Mouse (Mus musculus) megakaryocyte progenitor cell, adult 5-6 weeks (primary cell): Measurements from ENCODE around the gene Tmem101. TPM values are rescaled to one million over a fixed set of nuclear protein-coding genes. Genes with fewer than 3 reads are reported as not detected.
"Not testable (repeated sequence)": the region's sequence is repeated elsewhere in the genome, so short reads cannot be mapped to it uniquely, and the experiment has no call there.

Experiments
- ATAC-seq: replicated peaks from 2 replicates; pipeline ENCODE4 v1.8.0; 2016; ENCODE audit warnings: mild to moderate bottlenecking, moderate TSS enrichment, inconsistent platforms; ENCODE audit not compliant: poor library complexity
- total RNA-seq, 2 experiments: library from RNA; stranded (forward) in 1 of 2; stranded (reverse) in 1 of 2; fragments of 157-497, 149-512 nt in 1 of 2; fragments of 200-1000 nt in 1 of 2; gene quantifications; 2 replicates each; pipeline versions ENCODE4 v1.2.3 to v1.2.4; 2015 to 2017

Tmem101 gene
- total RNA-seq, 2 experiments from 2014 or later: 8.1 to 14.9 TPM

GRCm38 (mm10) chr11:102158024-102158423, 1.8 kb upstream of the Tmem101 start:
- ATAC-seq: not testable (repeated sequence)

- no peak for ATAC-seq
Observed at GRCm38 (mm10) chr11:102156786-102157089, 534 bp upstream of the Tmem101 start.

DNA sequence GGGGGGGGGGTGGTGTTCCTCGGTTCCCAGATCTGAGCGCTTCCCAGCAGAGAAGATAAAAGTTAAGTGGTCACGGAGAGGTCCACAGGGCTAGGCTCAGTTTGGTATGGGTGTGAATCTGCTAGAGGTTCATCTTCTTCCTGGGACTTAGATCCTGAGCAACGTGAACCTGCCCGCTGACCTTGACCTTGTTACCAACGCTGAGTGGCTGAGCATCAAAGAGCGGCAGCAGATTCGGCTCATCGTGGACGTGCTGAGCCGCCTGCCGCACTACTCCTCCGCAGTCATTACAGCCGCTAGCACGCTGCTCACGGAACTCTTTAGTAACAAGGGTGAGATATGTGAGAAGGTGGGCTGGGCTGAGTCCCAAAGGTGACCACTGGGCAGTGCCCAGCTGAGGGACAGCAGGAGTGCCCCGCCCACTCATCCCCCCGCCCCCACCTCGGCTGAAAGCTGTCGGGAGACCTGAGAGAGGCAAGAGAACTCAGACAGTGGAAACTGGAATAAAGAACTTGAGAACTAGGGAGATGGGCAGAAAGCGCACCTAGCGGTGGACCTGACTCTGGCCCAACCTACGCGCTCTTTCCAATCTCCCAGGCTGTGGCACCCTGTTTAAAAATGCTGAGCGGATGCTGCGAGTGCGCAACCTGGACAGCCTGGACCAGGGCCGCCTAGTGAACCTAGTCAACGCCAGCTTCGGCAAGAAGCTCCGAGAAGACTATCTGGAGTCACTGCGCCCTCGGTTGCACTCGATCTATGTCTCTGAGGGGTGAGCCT, 8.8 kb downstream of the Tmem101 start:
- ATAC-seq: no peak

DNA sequence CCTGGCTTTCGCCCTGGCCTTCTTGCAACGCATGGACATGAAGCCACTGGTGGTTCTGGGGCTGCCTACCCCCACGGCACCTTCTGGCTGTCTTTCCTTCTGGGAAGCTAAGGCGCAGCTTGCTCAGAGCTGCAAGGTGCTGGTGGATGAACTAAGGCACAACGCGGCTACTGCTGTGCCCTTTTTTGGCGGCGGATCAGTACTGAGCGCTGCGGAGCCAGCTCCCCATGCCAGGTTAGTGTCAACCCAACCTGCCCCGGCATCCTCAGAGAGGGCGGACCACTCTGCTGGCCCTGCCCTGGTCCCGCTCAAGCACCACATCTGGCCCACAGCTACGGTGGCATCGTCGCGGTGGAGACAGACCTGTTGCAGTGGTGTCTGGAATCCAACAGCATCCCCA, 9.7 kb downstream of the Tmem101 start:
- peak; percentile 15; the same call in 1 of the 2 replicates for ATAC-seq

GRCm38 (mm10) chr11:102146005-102146404, 10.2 kb downstream of the Tmem101 start:
- peak; percentile 68 for ATAC-seq

DNA sequence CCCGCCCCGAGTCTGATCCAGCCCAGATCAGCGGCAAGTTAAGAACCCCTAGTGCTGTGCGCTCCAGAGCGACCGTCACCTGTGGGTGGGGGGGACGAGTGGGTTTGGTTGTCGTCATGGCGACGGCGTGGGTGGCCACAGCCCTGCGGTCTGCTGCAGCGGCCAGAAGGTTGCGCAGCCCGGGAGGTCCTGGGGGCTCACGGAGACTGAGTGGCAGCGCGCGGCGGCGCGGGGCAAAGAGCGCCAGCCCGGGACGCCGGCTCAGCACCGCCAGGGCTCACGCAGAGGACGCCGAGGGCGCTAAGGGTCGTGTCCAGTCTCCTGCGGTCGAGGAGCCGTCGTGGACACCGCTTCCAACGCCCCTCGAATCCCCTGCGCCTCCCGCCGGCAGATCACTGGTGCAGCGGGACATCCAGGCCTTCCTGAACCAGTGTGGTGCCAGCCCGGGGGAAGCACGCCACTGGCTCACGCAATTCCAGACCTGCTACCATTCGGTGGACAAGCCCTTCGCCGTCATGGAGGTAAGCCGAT, 10.7 kb downstream of the Tmem101 start, which contains the start of gene Nags:
TSS of gene Nags (plus strand) at position 43 of the 531 bp plus-strand sequence.
- ATAC-seq: no peak; the same call in 1 of the 2 replicates

GRCm38 (mm10) chr11:102144957-102145470, 11.2 kb downstream of the Tmem101 start:
- peak; percentile 53 for ATAC-seq

- no peak for ATAC-seq
Observed at GRCm38 (mm10) chr11:102142355-102142754, 13.8 kb downstream of the Tmem101 start.

- peak; percentile 64 for ATAC-seq
Observed at GRCm38 (mm10) chr11:102140508-102140907, 15.7 kb downstream of the Tmem101 start.

DNA sequence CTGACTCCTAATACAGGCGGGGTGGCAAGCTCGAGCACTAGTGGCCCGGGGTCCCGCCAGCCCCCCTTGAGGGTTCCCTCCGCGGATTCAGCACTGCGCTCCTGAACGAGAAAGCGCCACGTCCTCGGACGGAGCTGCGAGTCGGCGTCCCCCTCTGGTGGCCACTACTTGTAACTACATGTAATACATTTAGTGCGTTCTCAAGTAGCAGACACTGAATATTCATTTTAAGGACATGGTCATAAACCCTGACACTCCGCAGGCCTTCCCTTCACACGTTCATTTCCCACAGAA, 17.8 kb downstream of the Tmem101 start:
- ATAC-seq: peak; percentile 91

DNA sequence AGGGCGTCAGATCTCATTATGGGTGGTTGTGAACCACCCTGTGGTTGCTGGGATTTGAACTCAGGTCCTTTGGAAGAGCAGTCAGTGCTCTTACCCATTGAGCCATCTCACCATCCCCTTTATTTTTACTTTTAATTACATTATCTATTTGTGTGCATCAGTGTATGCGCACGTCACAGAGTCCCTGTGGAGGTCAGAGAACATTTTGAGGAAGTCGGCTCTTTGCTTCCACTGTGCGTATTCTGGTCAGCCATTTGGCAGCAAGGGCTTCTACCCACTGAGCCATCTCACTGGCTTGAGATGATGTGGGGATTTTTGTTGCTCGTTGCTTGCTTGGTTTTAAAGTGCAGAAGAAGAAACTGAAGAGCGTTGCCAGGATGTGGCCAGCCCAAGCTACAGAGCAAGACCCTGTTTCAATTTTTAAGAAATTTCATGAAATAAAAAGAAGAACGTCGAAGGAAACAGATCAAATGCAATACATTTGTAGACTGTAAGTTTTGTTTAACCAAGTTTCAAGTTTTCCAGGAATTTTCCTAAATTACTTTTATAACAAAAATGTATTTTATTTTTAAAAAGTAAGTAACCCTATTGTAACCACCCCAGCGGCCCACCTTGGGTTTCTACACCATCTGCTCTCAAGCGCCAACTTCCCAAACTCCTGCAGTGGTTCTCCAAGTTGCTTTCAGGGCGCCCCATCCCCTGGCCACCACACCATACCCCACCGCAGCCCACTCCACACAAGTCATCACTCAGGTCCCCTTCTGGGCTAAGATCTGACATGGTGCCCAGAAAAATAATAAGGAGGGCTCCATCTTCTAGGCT, 18.4 kb downstream of the Tmem101 start:
- peak; percentile 63 for ATAC-seq

DNA sequence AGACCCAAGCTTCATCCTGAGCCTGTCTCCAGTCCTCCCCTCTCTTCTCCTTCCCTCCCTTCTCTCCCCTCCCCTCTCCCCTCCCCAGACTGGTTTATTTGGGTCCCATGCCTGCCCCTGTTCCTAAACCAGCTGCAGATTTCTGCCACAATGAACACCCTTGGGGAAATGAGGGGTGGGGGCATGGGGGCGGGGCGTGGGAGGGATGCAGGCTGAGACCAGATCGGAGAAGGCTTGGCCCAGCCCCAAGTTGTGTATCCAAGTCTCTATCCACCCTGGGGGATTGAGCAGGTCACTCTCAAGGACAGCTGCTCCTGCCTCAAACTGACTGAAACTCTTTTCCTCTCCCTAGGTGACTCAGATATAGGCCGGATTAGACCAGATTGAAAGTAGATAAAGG, 21.7 kb downstream of the Tmem101 start:
- ATAC-seq: no peak

GRCm38 (mm10) chr11:102117386-102117785, 38.8 kb downstream of the Tmem101 start:
- no peak for ATAC-seq

- no peak for ATAC-seq
Observed at GRCm38 (mm10) chr11:102116241-102116640, 40.0 kb downstream of the Tmem101 start.

DNA sequence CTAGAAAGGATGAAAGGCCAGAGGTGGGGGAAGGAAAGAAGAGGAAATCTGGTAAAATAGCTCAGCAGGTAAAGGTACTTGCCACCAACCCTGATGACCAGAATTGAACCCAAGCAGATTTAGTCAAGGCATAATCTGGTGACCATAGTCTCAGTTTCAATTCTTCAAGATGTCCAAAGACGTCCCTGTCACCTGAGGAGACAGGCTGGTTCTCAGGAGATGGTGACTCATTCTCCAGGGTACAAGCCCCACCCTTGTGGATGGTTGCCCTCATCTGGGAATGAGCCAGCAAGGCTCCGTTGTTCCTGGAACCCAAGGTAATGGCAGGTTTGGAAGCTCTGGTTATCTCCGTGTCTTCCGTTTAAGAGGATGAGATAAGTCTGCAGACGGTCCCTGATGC, 44.6 kb downstream of the Tmem101 start:
- ATAC-seq: no peak

DNA sequence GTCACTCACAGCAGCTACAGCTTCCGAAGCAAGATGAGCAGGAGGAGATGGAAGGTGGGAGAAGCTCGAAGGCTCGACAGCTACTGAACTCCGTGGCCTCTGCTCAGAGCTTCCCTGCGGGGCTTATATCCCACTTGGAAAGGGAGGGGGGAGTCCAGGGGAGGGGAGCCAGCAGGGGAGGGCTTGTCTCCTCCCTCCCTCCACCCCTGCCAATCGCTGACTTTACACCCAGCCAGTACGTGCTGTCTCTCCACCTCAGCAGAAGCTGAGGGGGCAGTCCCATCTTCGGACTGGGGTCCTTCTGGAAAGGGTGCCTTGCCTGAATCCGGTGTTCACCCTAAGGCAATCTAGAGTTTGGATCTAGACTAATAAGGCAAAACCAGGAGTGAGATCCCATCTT, 48.5 kb downstream of the Tmem101 start, which contains the start of gene Pyy:
TSS of gene Pyy (minus strand) at position 101 of the 400 bp plus-strand sequence.
- ATAC-seq: no peak

DNA sequence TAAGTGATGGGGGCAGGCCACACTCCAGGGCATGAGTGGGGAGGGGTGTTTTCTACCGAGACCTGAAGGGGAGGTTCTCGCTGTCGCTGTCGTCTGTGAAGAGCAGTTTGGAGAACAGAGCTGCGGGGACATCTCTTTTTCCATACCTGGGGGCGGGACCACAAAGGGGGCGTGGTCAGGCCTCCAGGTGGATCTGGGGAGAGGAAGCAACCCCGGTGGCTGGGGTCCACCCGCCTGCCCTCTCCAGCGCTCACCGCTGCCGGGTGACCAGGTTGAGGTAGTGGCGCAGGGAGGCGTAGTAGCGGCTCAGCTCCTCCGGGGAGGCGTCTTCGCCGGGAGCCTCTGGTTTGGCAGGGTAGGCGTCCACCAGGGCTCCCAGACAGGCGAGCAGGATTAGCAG, 49.3 kb downstream of the Tmem101 start:
- ATAC-seq: no peak

Other genes starting within 250 kb of the Tmem101 start
- gene Sost, start 189.4 kb downstream of the Tmem101 start, total RNA-seq (2015): not detected in 2 replicates
- not detected in 2 replicates for gene Sost, start 189.4 kb downstream of the Tmem101 start, total RNA-seq (2017)
- not detected in 2 replicates for gene Cfap97d1, start 172.1 kb downstream of the Tmem101 start, total RNA-seq (2015)
- gene Cfap97d1, start 172.1 kb downstream of the Tmem101 start, total RNA-seq (2017): not detected in 2 replicates
- gene Dusp3, start 169.4 kb downstream of the Tmem101 start, total RNA-seq (2015): 3.4 and 4.7 TPM in 2 replicates
- gene Dusp3, start 169.4 kb downstream of the Tmem101 start, total RNA-seq (2017): 1.4 and 4.1 TPM in 2 replicates
- not detected in 2 replicates for gene Mpp3, start 127.9 kb downstream of the Tmem101 start, total RNA-seq (2015)
- not detected in 2 replicates for gene Mpp3, start 127.9 kb downstream of the Tmem101 start, total RNA-seq (2017)
- 0.66 and 1.3 TPM in 2 replicates for gene Cd300lg, start 114.9 kb downstream of the Tmem101 start, total RNA-seq (2015)
- 0.71 and 1.1 TPM in 2 replicates for gene Cd300lg, start 114.9 kb downstream of the Tmem101 start, total RNA-seq (2017)
- 0.22 and 0.24 TPM in 2 replicates for gene Mpp2, start 67.9 kb downstream of the Tmem101 start, total RNA-seq (2015)
- 0.08 and 0.71 TPM in 2 replicates for gene Mpp2, start 67.9 kb downstream of the Tmem101 start, total RNA-seq (2017)
- not detected in 2 replicates for gene Ppy, start 55.1 kb downstream of the Tmem101 start, total RNA-seq (2015)
- gene Ppy, start 55.1 kb downstream of the Tmem101 start, total RNA-seq (2017): not detected in 2 replicates
- gene Pyy, start 48.6 kb downstream of the Tmem101 start, total RNA-seq (2015): not detected in 2 replicates
- not detected in 2 replicates for gene Pyy, start 48.6 kb downstream of the Tmem101 start, total RNA-seq (2017)
- 0.29 and 0.39 TPM in 2 replicates for gene Nags, start 10.9 kb downstream of the Tmem101 start, total RNA-seq (2015)
- gene Nags, start 10.9 kb downstream of the Tmem101 start, total RNA-seq (2017): 0.20 TPM in 1 of 2 replicates, not detected in the other
- gene Lsm12, start 28.9 kb upstream of the Tmem101 start, total RNA-seq (2015): 127 and 133 TPM in 2 replicates
- gene Lsm12, start 28.9 kb upstream of the Tmem101 start, total RNA-seq (2017): 67.8 and 79.1 TPM in 2 replicates
- 106 and 144 TPM in 2 replicates for gene G6pc3, start 33.2 kb upstream of the Tmem101 start, total RNA-seq (2015)
- gene G6pc3, start 33.2 kb upstream of the Tmem101 start, total RNA-seq (2017): 61.8 and 65.0 TPM in 2 replicates
- 18.6 and 20.6 TPM in 2 replicates for gene Hdac5, start 73.8 kb upstream of the Tmem101 start, total RNA-seq (2015)
- gene Hdac5, start 73.8 kb upstream of the Tmem101 start, total RNA-seq (2017): 18.7 and 22.1 TPM in 2 replicates
- 20.7 and 21.1 TPM in 2 replicates for gene BC030867, start 92.5 kb upstream of the Tmem101 start, total RNA-seq (2015)
- gene BC030867, start 92.5 kb upstream of the Tmem101 start, total RNA-seq (2017): 5.9 and 6.7 TPM in 2 replicates
- 1.5 and 2.0 TPM in 2 replicates for gene Asb16, start 112.3 kb upstream of the Tmem101 start, total RNA-seq (2015)
- 0.54 and 0.58 TPM in 2 replicates for gene Asb16, start 112.3 kb upstream of the Tmem101 start, total RNA-seq (2017)
- gene Tmub2, start 128.5 kb upstream of the Tmem101 start, total RNA-seq (2015): 15.3 and 16.3 TPM in 2 replicates
- gene Tmub2, start 128.5 kb upstream of the Tmem101 start, total RNA-seq (2017): 21.4 and 24.8 TPM in 2 replicates
- gene Atxn7l3, start 140.2 kb upstream of the Tmem101 start, total RNA-seq (2015): 19.0 and 19.1 TPM in 2 replicates
- 19.5 and 25.6 TPM in 2 replicates for gene Atxn7l3, start 140.2 kb upstream of the Tmem101 start, total RNA-seq (2017)
- gene Ubtf, start 163.3 kb upstream of the Tmem101 start, total RNA-seq (2015): 31.7 and 34.1 TPM in 2 replicates
- 131 and 155 TPM in 2 replicates for gene Ubtf, start 163.3 kb upstream of the Tmem101 start, total RNA-seq (2017)
- 1.1 and 2.0 TPM in 2 replicates for gene Slc4a1, start 209.8 kb upstream of the Tmem101 start, total RNA-seq (2015)
- 0.61 and 0.62 TPM in 2 replicates for gene Slc4a1, start 209.8 kb upstream of the Tmem101 start, total RNA-seq (2017)
- not detected in 2 replicates for gene Rundc3a, start 237.0 kb upstream of the Tmem101 start, total RNA-seq (2015)
- gene Rundc3a, start 237.0 kb upstream of the Tmem101 start, total RNA-seq (2017): not detected in 2 replicates